Comparison of ENCODE assay signal across 10 mouse cellular contexts in the genomic region with DNA sequence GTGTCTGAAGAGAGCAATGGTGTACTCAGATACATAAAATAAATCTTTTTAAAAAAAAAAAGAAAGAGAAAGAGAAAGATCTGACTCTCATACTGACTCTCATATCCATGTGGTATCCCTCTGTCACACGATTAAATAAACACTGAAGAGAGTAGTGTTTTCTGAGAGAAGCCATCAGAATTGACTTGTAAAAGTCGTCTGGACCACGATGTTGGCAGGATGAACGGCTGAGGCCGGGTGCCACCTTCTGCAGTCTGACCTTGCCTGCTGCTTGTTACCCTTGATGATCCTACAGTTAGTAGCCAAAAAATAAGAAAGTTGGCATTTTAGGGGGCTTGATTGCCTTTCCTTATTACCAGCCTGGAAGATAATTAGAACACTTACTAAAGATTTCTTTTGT. TPM values are rescaled to one million over a fixed set of nuclear protein-coding genes. Genes with fewer than 3 reads are reported as not detected.
DNase-seq lines count a peak whose midpoint lies in the region; ATAC-seq and TF ChIP-seq lines count a peak whose summit lies in the region.
"Had no signal": no experiment of that assay in that cellular context is flagged by ENCODE, and none has a peak within 500 bp of the region (broad histone marks: within the 10 kb centered on the region; RNA-seq: fewer than 3 reads in every experiment).

No protein-coding gene starts in this region.

- no peak overlapping the region for H3K4me3 ChIP-seq in heart, adult 2 months
- no peak overlapping the region for H3K4me3 ChIP-seq in kidney, embryonic 16.5 days (ENCODE audit: low read length)
- H3K4me3 ChIP-seq in midbrain, embryonic 14.5 days (replicated peaks; ENCODE audit: low read depth, low read length) = no peak overlapping the region
- no peak overlapping the region for H3K4me3 ChIP-seq in midbrain, embryonic 16.5 days (ENCODE audit: low read depth, low read length)
- no peak overlapping the region for H3K4me3 ChIP-seq in neural tube, embryonic 15.5 days (replicated peaks)
- H3K4me3 ChIP-seq: embryonic facial prominence, embryonic 15.5 days had no signal

- no peak for TF ChIP-seq CTCF in heart, adult 2 months (IDR thresholded peaks at IDR 0.05)

- no peaks in the 10 kb centered on the region for H3K27me3 ChIP-seq in heart, adult 2 months (ENCODE audit: control insufficient read depth, insufficient read depth, low read length)
- no peaks in the 10 kb centered on the region for H3K27me3 ChIP-seq in kidney, embryonic 16.5 days (ENCODE audit: insufficient read depth, low read length)
- no peaks in the 10 kb centered on the region for H3K27me3 ChIP-seq in midbrain, embryonic 14.5 days (ENCODE audit: control insufficient read depth, insufficient read depth, low read length)
- no peaks in the 10 kb centered on the region for H3K27me3 ChIP-seq in midbrain, embryonic 16.5 days (ENCODE audit: control insufficient read depth, insufficient read depth, low read depth, low read length)
- no peaks in the 10 kb centered on the region for H3K27me3 ChIP-seq in neural tube, embryonic 15.5 days (replicated peaks)
- H3K27me3 ChIP-seq: embryonic facial prominence, embryonic 15.5 days had no signal

- TF ChIP-seq POLR2A in heart, adult 2 months (IDR thresholded peaks at IDR 0.05; ENCODE audit: insufficient read depth, low read depth, low read length) = no peak

- no peak for TF ChIP-seq EP300 in heart, adult 2 months (IDR thresholded peaks at IDR 0.05; ENCODE audit: insufficient read depth, low read depth, low read length)

- H3K36me3 ChIP-seq in heart, adult 2 months (ENCODE audit: control insufficient read depth, insufficient read depth, low read length) = peaks cover 15% of the 10 kb centered on the region
- peaks cover 11% of the 10 kb centered on the region; the same call in 1 of the 2 replicates for H3K36me3 ChIP-seq in kidney, embryonic 16.5 days (ENCODE audit: insufficient read depth, low read length)
- peaks cover 21% of the 10 kb centered on the region for H3K36me3 ChIP-seq in midbrain, embryonic 14.5 days (ENCODE audit: control insufficient read depth, insufficient read depth, low read length)
- no peaks in the 10 kb centered on the region for H3K36me3 ChIP-seq in midbrain, embryonic 16.5 days (ENCODE audit: control insufficient read depth, insufficient read depth, low read length)
- 0 out of 2 replicates have a peak, but pooled peaks cover 8% of the 10 kb centered on the region for H3K36me3 ChIP-seq in neural tube, embryonic 15.5 days

- WGBS in heart, adult 2 months = 13% methylated on average over 5 of the region's 5 CpGs
- 30% methylated on average over 5 of the region's 5 CpGs for WGBS in kidney, embryonic 16.5 days
- 26% methylated on average over 5 of the region's 5 CpGs for WGBS in midbrain, embryonic 14.5 days
- 31% methylated on average over 5 of the region's 5 CpGs for WGBS in midbrain, embryonic 16.5 days
- 48% methylated on average over 5 of the region's 5 CpGs for WGBS in neural tube, embryonic 15.5 days

- DNase-seq in heart, adult 2 months = no peak
- DNase-seq in heart, postnatal 36 days = no peak
- DNase-seq in kidney, adult 11 months = no peak
- no peak for DNase-seq in midbrain, embryonic 14.5 days
- DNase-seq: cerebellum, adult 11 months; right cerebral cortex, postnatal 14 days had no signal

- no peak overlapping the region for H3K4me2 ChIP-seq in kidney, embryonic 16.5 days (replicated peaks; ENCODE audit: low read depth, low read length)
- H3K4me2 ChIP-seq in midbrain, embryonic 14.5 days (ENCODE audit: low read length) = peak overlapping the region; percentile 43
- H3K4me2 ChIP-seq in midbrain, embryonic 16.5 days (ENCODE audit: low read length) = no peak overlapping the region
- H3K4me2 ChIP-seq in neural tube, embryonic 15.5 days = no peak overlapping the region
- H3K4me2 ChIP-seq: embryonic facial prominence, embryonic 15.5 days had no signal

- peaks cover 41% of the 10 kb centered on the region for H3K4me1 ChIP-seq in heart, adult 2 months (ENCODE audit: control insufficient read depth, insufficient read depth, low read length)
- peaks cover 91% of the 10 kb centered on the region for H3K4me1 ChIP-seq in kidney, embryonic 16.5 days (ENCODE audit: insufficient read depth, low read length)
- peaks cover 87% of the 10 kb centered on the region for H3K4me1 ChIP-seq in midbrain, embryonic 14.5 days (ENCODE audit: control insufficient read depth, insufficient read depth, low read length)
- H3K4me1 ChIP-seq in midbrain, embryonic 16.5 days (ENCODE audit: control insufficient read depth, insufficient read depth, low read length) = peaks cover 86% of the 10 kb centered on the region
- peaks cover 93% of the 10 kb centered on the region for H3K4me1 ChIP-seq in neural tube, embryonic 15.5 days

- peak overlapping the region; percentile 87 for H3K27ac ChIP-seq in heart, adult 2 months
- H3K27ac ChIP-seq in kidney, embryonic 16.5 days (ENCODE audit: low read length) = no peak overlapping the region
- no peak overlapping the region for H3K27ac ChIP-seq in midbrain, embryonic 14.5 days (replicated peaks; ENCODE audit: low read depth, low read length)
- H3K27ac ChIP-seq in midbrain, embryonic 16.5 days (ENCODE audit: low read length) = no peak overlapping the region
- H3K27ac ChIP-seq in neural tube, embryonic 15.5 days (replicated peaks) = peak overlapping the region; percentile 81; the same call in 1 of the 2 replicates

- H3K9me3 ChIP-seq in kidney, embryonic 16.5 days (ENCODE audit: low read length) = no peaks in the 10 kb centered on the region
- H3K9me3 ChIP-seq in midbrain, embryonic 14.5 days (ENCODE audit: control insufficient read depth, low read length) = no peaks in the 10 kb centered on the region
- H3K9me3 ChIP-seq in midbrain, embryonic 16.5 days (replicated peaks; ENCODE audit: control insufficient read depth, low read length, poor library complexity, severe bottlenecking) = no peaks in the 10 kb centered on the region
- no peaks in the 10 kb centered on the region for H3K9me3 ChIP-seq in neural tube, embryonic 15.5 days (replicated peaks)
- H3K9me3 ChIP-seq: embryonic facial prominence, embryonic 15.5 days had no signal

- no peak overlapping the region for H3K9ac ChIP-seq in heart, adult 2 months (ENCODE audit: low read depth, low read length)
- H3K9ac ChIP-seq in kidney, embryonic 16.5 days (replicated peaks; ENCODE audit: low read length) = 0 out of 2 replicates have a peak overlapping the region, but pooled peaks have one; percentile 28
- H3K9ac ChIP-seq in midbrain, embryonic 14.5 days (replicated peaks; ENCODE audit: low read length) = 0 out of 2 replicates have a peak overlapping the region, but pooled peaks have one; percentile 23
- no peak overlapping the region for H3K9ac ChIP-seq in midbrain, embryonic 16.5 days (ENCODE audit: low read depth, low read length)
- H3K9ac ChIP-seq in neural tube, embryonic 15.5 days (replicated peaks) = no peak overlapping the region
- H3K9ac ChIP-seq: embryonic facial prominence, embryonic 15.5 days had no signal

- no peak for ATAC-seq in kidney, embryonic 16.5 days (ENCODE audit: low FRiP score, low TSS enrichment)
- ATAC-seq in midbrain, embryonic 14.5 days (ENCODE audit: low FRiP score, low TSS enrichment) = no peak
- ATAC-seq in midbrain, embryonic 16.5 days = no peak
- ATAC-seq in neural tube, embryonic 15.5 days (ENCODE audit: low FRiP score) = no peak

- H3K79me2 ChIP-seq in heart, adult 2 months (replicated peaks; ENCODE audit: control insufficient read depth, insufficient read depth, low read length) = peaks cover 6% of the 10 kb centered on the region

- intact Hi-C loops in heart, adult 2 months (cut with DNase I) = no loop called here
- intact Hi-C loops in heart, postnatal 36 days (cut with DNase I) = no loop called here

RNA-seq across cellular contexts. Expression of gene A3galt2, which starts 22.4 kb away (rescaled TPM):
- under 1 TPM; 0.08 to 0.16 TPM for total RNA-seq in heart, adult 2 months (2021)
- polyA plus RNA-seq in heart, adult 2 months (2012; rRNA removed) = 0.15 and 0.37 TPM in 2 replicates
- under 1 TPM in 1 of 2 experiments, not detected in 1; 0.08 TPM for total RNA-seq in heart, postnatal 36 days (2021)
- 0.24 and 0.35 TPM in 2 replicates for polyA plus RNA-seq in kidney, embryonic 16.5 days (2015; fragmentation: Nextera tagmentation; extraction: Ambion mirVana)
- 0.47 and 0.74 TPM in 2 replicates for polyA plus RNA-seq in midbrain, embryonic 14.5 days (2014; fragmentation: Nextera tagmentation; extraction: Ambion mirVana)
- 0.14 and 0.29 TPM in 2 replicates for polyA plus RNA-seq in midbrain, embryonic 16.5 days (2015; fragmentation: Nextera tagmentation; extraction: Ambion mirVana)
- polyA plus RNA-seq in neural tube, embryonic 15.5 days (2015; fragmentation: Nextera tagmentation; extraction: Ambion mirVana) = 0.34 and 0.41 TPM in 2 replicates

Comparison
In these comparisons a context has a peak if more than half of its experiments do, and no peak if none do; other contexts are left out.
1. H3K9ac ChIP-seq: peak in kidney, embryonic 16.5 days (single experiment) and midbrain, embryonic 14.5 days (single experiment); none in heart, adult 2 months (single experiment), midbrain, embryonic 16.5 days (single experiment) and neural tube, embryonic 15.5 days (single experiment).
2. H3K27ac ChIP-seq: peak in heart, adult 2 months (single experiment) and neural tube, embryonic 15.5 days (single experiment); none in kidney, embryonic 16.5 days (single experiment), midbrain, embryonic 14.5 days (single experiment) and midbrain, embryonic 16.5 days (single experiment).